Mouse (Mus musculus) limb, embryonic 13.5 days (tissue): Measurements from ENCODE around the gene Nceh1. TPM values are rescaled to one million over a fixed set of nuclear protein-coding genes. Genes with fewer than 3 reads are reported as not detected.
A peak's percentile ranks its signal among the peaks of the same experiment; 100 is the strongest.

Source experiments
- ATAC-seq: fragments of 200-750 bp; cut with Nextera tagmentation; 2 replicates; pipeline ENCODE4 v1.8.0; 2017; ENCODE audit warnings: low read depth, moderate number of reproducible peaks, moderate TSS enrichment; ENCODE audit not compliant: low FRiP score
- H3K27ac ChIP-seq: fragments of 300-500 bp; sonication (generic); 2 replicates; pipeline ENCODE4 v1.5.1; 2015; ENCODE audit warnings: inconsistent platforms, mild to moderate bottlenecking, moderate library complexity
- H3K27me3 ChIP-seq: fragments of 300-500 bp; sonication (generic); 2 replicates; pipeline ENCODE4 v1.6.1; 2015; ENCODE audit warnings: mild to moderate bottlenecking, inconsistent platforms
- H3K36me3 ChIP-seq: fragments of 300-500 bp; sonication (generic); 2 replicates; pipeline ENCODE4 v1.6.1; 2015; ENCODE audit warnings: inconsistent platforms, mild to moderate bottlenecking, moderate library complexity
- H3K4me1 ChIP-seq: fragments of 300-500 bp; sonication (generic); 2 replicates; pipeline ENCODE4 v1.6.1; 2015; ENCODE audit warnings: inconsistent platforms
- H3K4me2 ChIP-seq: fragments of 300-500 bp; sonication (generic); replicated peaks from 2 replicates; pipeline ENCODE4 v1.6.1; 2015; ENCODE audit warnings: inconsistent platforms, mild to moderate bottlenecking, moderate library complexity
- H3K4me3 ChIP-seq: fragments of 300-500 bp; sonication (generic); 2 replicates; pipeline ENCODE4 v1.5.1; 2015; ENCODE audit warnings: moderate library complexity, mild to moderate bottlenecking, inconsistent platforms
- H3K9ac ChIP-seq: fragments of 300-500 bp; sonication (generic); 2 replicates; pipeline ENCODE4 v1.6.1; 2015; ENCODE audit warnings: mild to moderate bottlenecking, inconsistent platforms
- H3K9me3 ChIP-seq: fragments of 300-500 bp; sonication (generic); 2 replicates; pipeline ENCODE4 v1.6.1; 2016; ENCODE audit warnings: inconsistent platforms
- WGBS: fragments of 180-500 bp; shearing (Covaris S2); methylation state at CpG from one replicate; pipeline ENCODE4 v1.1.7; 2015; 5-methylcytosine and 5-hydroxymethylcytosine counted together
- polyA plus RNA-seq: library from polyadenylated mRNA; unstranded; fragments of >200 nt; fragmentation: Nextera tagmentation; extraction: Ambion mirVana; gene quantifications from 2 replicates; pipeline ENCODE4 v1.2.1, GENCODE M21; 2015

The Nceh1 gene
- polyA plus RNA-seq, 1 experiment from 2014 or later = 4.9 TPM

GRCm38 (mm10) chr3:27239568-27239967, 56.8 kb downstream of the Nceh1 start:
- Histone ChIP-seq H3K4me3 (no peak overlapping the region), H3K9me3 (no peaks in the 10 kb centered on the region), H3K4me2 (no peak overlapping the region), H3K27ac (no peak overlapping the region), H3K4me1 (no peaks in the 10 kb centered on the region), H3K9ac (no peak overlapping the region), H3K27me3 (no peaks in the 10 kb centered on the region), H3K36me3 (peaks cover 7% of the 10 kb centered on the region)
- no peak for ATAC-seq
- 92% methylated on average over 16 of the region's 16 CpGs for WGBS

GRCm38 (mm10) chr3:27241864-27242263, 59.1 kb downstream of the Nceh1 start:
- ATAC-seq = no peak
- WGBS = 81% methylated on average over 9 of the region's 9 CpGs
- H3K4me2 ChIP-seq = no peak overlapping the region

DNA sequence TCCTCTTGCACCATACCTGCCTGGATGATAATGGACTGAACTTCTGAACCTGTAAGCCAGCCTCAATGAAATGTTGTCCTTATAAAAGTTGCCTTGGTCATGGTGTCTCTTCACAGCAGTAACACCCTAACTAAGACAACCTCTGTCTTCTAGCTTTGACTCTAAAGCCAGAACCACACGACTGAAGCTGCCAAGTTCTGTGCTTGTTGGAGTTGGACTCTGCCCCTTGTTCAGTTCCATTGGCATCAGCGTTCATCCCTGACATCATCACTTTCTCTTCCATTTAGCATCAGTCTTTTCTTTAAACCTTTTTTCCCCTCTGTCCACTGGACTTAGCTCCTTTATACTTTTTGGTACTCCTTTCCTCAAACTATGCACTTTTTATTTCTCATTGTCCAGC, 63.4 kb downstream of the Nceh1 start:
- no peaks in the 10 kb centered on the region for H3K27me3 ChIP-seq
- H3K4me2 ChIP-seq = no peak overlapping the region
- 85% methylated on average over 2 of the region's 2 CpGs for WGBS
- H3K4me3 ChIP-seq = no peak overlapping the region
- no peaks in the 10 kb centered on the region for H3K4me1 ChIP-seq
- H3K27ac ChIP-seq = no peak overlapping the region
- H3K9ac ChIP-seq = no peak overlapping the region
- no peaks in the 10 kb centered on the region for H3K9me3 ChIP-seq
- H3K36me3 ChIP-seq = peaks cover 5% of the 10 kb centered on the region
- ATAC-seq = no peak

More at GRCm38 (mm10) chr3:27241864-27242263, 59.1 kb downstream of the Nceh1 start:
- H3K27me3 ChIP-seq = no peaks in the 10 kb centered on the region
- H3K4me1 ChIP-seq = no peaks in the 10 kb centered on the region
- H3K9me3 ChIP-seq = no peaks in the 10 kb centered on the region
- H3K4me3 ChIP-seq = no peak overlapping the region
- H3K36me3 ChIP-seq = peaks cover 7% of the 10 kb centered on the region
- H3K9ac ChIP-seq = no peak overlapping the region
- no peak overlapping the region for H3K27ac ChIP-seq

DNA sequence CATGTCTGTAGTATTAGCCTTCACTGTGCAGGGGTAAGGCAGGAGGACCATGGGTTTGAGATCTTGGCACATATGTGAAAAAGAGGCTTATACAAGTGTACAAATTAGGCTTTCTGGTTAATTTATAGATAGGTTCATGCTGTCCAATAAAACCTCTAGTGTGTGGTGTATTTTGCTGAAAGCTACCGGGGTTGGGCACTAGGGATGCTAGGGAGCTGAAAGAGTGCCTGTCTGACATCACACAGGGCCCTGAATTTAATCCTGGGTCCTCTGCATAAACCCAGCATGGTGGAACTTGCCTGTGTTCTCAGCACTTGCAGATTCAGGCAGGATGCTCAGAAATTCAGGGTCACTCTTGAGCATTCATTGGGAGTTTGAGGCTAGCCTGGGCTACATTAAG, 65.0 kb downstream of the Nceh1 start:
- no peaks in the 10 kb centered on the region for H3K36me3 ChIP-seq
- no peak overlapping the region for H3K27ac ChIP-seq
- no peaks in the 10 kb centered on the region for H3K4me1 ChIP-seq
- H3K27me3 ChIP-seq = no peaks in the 10 kb centered on the region
- no peak for ATAC-seq
- no peaks in the 10 kb centered on the region for H3K9me3 ChIP-seq
- no peak overlapping the region for H3K4me3 ChIP-seq
- 58% methylated on average over 1 of the region's 1 CpGs for WGBS
- H3K4me2 ChIP-seq = no peak overlapping the region
- H3K9ac ChIP-seq = no peak overlapping the region

- H3K4me2 ChIP-seq = no peak overlapping the region
- no peak for ATAC-seq
- no peaks in the 10 kb centered on the region for H3K9me3 ChIP-seq
- no peaks in the 10 kb centered on the region for H3K27me3 ChIP-seq
- H3K36me3 ChIP-seq = no peaks in the 10 kb centered on the region
- no peak overlapping the region for H3K9ac ChIP-seq
- no peaks in the 10 kb centered on the region for H3K4me1 ChIP-seq
- 91% methylated on average over 9 of the region's 9 CpGs for WGBS
- H3K4me3 ChIP-seq = no peak overlapping the region
- H3K27ac ChIP-seq = no peak overlapping the region
Observed at GRCm38 (mm10) chr3:27249030-27249429, 66.3 kb downstream of the Nceh1 start.

- 46% methylated on average over 7 of the region's 7 CpGs for WGBS
- no peak overlapping the region for H3K4me3 ChIP-seq
- H3K27me3 ChIP-seq = no peaks in the 10 kb centered on the region
- no peaks in the 10 kb centered on the region for H3K4me1 ChIP-seq
- H3K4me2 ChIP-seq = no peak overlapping the region
- H3K9me3 ChIP-seq = no peaks in the 10 kb centered on the region
- ATAC-seq = no peak
- H3K9ac ChIP-seq = no peak overlapping the region
- no peaks in the 10 kb centered on the region for H3K36me3 ChIP-seq
- H3K27ac ChIP-seq = no peak overlapping the region
Observed at GRCm38 (mm10) chr3:27250936-27251335, 68.2 kb downstream of the Nceh1 start.

DNA sequence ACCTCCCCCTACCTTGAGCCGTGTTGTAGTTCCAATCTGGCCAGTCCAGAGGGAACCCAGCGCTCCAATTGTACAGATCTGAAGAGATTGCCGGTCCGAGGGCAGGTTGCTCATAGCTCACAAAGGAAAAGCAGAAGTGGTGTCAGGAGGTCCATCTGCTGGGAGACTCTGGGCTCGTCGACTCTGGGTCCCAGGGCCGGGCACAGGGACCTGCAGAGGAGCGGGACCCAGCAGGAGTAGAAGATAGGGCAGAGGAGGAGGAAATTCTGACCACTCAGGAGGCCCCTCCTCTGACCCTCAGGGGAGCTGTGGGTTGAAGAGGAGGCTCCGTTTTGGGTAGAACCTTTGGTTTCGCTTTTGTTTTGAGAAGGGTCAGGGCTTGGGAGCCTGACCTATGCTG, 75.7 kb downstream of the Nceh1 start:
- no peak overlapping the region for H3K4me3 ChIP-seq
- H3K9ac ChIP-seq = no peak overlapping the region
- no peaks in the 10 kb centered on the region for H3K36me3 ChIP-seq
- no peaks in the 10 kb centered on the region; the same call in 1 of the 2 replicates for H3K9me3 ChIP-seq
- H3K4me1 ChIP-seq = no peaks in the 10 kb centered on the region
- no peak overlapping the region for H3K27ac ChIP-seq
- no peaks in the 10 kb centered on the region for H3K27me3 ChIP-seq
- H3K4me2 ChIP-seq = no peak overlapping the region
- 89% methylated on average over 10 of the region's 10 CpGs for WGBS
- ATAC-seq = no peak

- WGBS = 91% methylated on average over 2 of the region's 2 CpGs
Observed at GRCm38 (mm10) chr3:27260393-27260792, 77.6 kb downstream of the Nceh1 start.

DNA sequence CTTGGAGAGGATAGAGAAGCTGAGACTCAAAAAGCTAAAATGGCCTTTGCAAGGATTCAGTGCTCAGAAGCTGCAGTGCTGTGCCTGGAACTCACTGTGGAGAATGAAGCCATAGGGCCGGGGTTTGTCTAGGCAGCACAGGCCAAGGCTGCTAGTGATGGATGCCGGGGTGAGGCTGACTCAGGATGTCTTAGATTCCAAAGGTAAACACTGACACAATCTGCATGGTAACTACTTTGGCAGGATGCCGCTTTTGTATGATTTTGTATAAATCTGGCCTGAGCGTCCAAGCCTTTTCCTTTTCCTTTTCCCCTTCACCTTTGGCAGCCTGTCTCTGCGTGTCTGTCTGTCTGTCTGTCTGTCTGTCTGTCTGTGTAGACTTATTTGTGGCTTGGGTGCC, 84.6 kb downstream of the Nceh1 start:
- WGBS = 81% methylated on average over 5 of the region's 5 CpGs
- Histone ChIP-seq H3K4me3 (no peak overlapping the region), H3K27ac (no peak overlapping the region), H3K4me2 (no peak overlapping the region), H3K36me3 (no peaks in the 10 kb centered on the region), H3K9me3 (no peaks in the 10 kb centered on the region), H3K27me3 (no peaks in the 10 kb centered on the region), H3K4me1 (peaks cover 8% of the 10 kb centered on the region; the same call in 1 of the 2 replicates), H3K9ac (no peak overlapping the region)
- no peak for ATAC-seq

More at GRCm38 (mm10) chr3:27260393-27260792, 77.6 kb downstream of the Nceh1 start:
- no peaks in the 10 kb centered on the region for H3K4me1 ChIP-seq
- no peak overlapping the region for H3K4me3 ChIP-seq
- H3K27me3 ChIP-seq = no peaks in the 10 kb centered on the region
- H3K4me2 ChIP-seq = no peak overlapping the region
- no peak overlapping the region for H3K9ac ChIP-seq
- H3K9me3 ChIP-seq = no peaks in the 10 kb centered on the region; the same call in 1 of the 2 replicates
- no peaks in the 10 kb centered on the region for H3K36me3 ChIP-seq
- no peak overlapping the region for H3K27ac ChIP-seq
- ATAC-seq = no peak

DNA sequence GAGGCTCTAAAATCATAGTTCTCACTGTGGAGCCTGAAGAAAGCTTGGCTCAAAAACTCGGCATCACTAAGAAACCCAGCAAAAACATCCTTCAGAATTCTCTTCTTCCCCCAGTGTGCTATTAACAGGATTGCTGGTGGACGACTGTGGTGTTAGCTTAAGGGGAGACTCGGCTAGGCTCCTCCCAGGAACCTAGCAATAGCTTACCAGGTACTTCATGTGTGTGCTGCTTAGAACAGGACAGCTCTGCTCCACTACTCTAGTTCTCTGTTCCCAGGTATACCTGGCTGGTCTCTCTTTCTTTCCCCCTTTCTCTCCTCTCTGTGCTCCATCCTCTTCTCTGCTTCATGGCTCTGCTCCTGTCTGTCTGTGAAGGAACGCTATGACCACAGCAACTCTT, 85.1 kb downstream of the Nceh1 start:
- peaks cover 8% of the 10 kb centered on the region; the same call in 1 of the 2 replicates for H3K4me1 ChIP-seq
- H3K4me2 ChIP-seq = no peak overlapping the region
- WGBS = 55% methylated on average over 4 of the region's 4 CpGs
- no peaks in the 10 kb centered on the region for H3K36me3 ChIP-seq
- no peak for ATAC-seq
- no peak overlapping the region for H3K4me3 ChIP-seq
- H3K9me3 ChIP-seq = no peaks in the 10 kb centered on the region
- H3K27ac ChIP-seq = no peak overlapping the region
- no peaks in the 10 kb centered on the region for H3K27me3 ChIP-seq
- no peak overlapping the region for H3K9ac ChIP-seq

DNA sequence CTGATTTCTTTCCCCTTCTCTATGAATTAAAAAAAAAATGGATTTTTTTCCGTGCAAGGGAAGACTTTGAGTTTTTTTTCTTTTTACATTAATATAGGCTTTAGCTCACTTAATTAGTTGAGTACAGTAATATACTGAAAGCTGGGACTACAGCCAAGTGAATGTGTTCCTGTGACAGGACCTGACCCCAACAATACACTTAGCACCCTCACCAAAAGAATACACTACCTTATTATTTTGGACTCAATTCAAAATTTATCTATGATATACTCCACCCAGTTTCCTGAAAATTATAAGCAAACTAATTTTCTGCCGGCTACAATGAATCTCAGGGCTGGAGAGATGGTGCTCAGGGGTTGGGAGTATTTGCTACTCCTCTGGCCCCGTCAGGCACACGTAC, 86.4 kb downstream of the Nceh1 start:
- Histone ChIP-seq H3K4me2 (no peak overlapping the region), H3K4me3 (no peak overlapping the region), H3K27ac (no peak overlapping the region), H3K9ac (no peak overlapping the region), H3K36me3 (no peaks in the 10 kb centered on the region), H3K27me3 (no peaks in the 10 kb centered on the region), H3K4me1 (peaks cover 8% of the 10 kb centered on the region; the same call in 1 of the 2 replicates), H3K9me3 (no peaks in the 10 kb centered on the region)
- 84% methylated on average over 4 of the region's 4 CpGs for WGBS
- no peak for ATAC-seq

- ATAC-seq = peak; percentile 72; the same call in 1 of the 2 replicates
- Histone ChIP-seq H3K4me3 (no peak overlapping the region), H3K4me2 (no peak overlapping the region), H3K9ac (no peak overlapping the region), H3K27me3 (no peaks in the 10 kb centered on the region), H3K4me1 (peaks cover 8% of the 10 kb centered on the region; the same call in 1 of the 2 replicates), H3K36me3 (no peaks in the 10 kb centered on the region), H3K27ac (peak overlapping the region; percentile 16; the same call in 1 of the 2 replicates), H3K9me3 (no peaks in the 10 kb centered on the region)
- 36% methylated on average over 11 of the region's 11 CpGs for WGBS
Observed at GRCm38 (mm10) chr3:27270160-27270962, 87.6 kb downstream of the Nceh1 start.
